Mouse (Mus musculus): ENCODE data around the gene Itgb5. TPM values are rescaled to one million over a fixed set of nuclear protein-coding genes. Genes with fewer than 3 reads are reported as not detected.

Itgb5 gene
- 36.6 and 42.4 TPM in 2 replicates for polyA plus RNA-seq (2012; rRNA removed)

DNA sequence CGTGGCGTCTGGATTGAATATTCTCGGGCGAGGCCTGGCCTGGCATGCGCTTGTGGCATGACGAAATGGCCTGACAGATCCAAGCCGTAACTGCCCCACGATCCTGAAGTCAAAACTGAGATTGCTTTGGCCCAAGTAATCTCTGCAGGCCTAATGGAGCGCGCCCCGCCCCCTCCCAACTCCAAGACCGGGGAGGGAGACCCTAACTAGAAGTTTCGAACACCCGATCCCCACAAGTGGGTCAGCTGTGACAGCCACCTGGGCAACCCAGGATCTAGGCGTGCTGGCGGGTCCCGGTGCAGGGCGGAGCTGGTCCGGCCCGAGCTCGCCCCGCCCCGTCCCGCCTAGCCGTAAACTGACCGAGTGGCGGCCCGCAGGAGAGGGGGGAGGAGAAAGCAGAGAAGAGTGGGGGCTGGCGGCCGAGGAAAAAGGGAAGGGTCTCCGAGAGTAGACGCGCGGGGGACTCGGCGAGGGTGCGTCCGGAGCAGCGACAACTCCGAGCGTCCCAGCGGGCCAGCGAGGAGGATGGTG, at the start of gene Itgb5:
Gene Itgb5 (plus strand): TSS at position 365 of the 531 bp plus-strand sequence.
- peak in 1 of 2 experiments; percentile 25 for DNase-seq (ENCODE audit: extremely low spot score in 1 of 2, low spot score in 1 of 2)

DNA sequence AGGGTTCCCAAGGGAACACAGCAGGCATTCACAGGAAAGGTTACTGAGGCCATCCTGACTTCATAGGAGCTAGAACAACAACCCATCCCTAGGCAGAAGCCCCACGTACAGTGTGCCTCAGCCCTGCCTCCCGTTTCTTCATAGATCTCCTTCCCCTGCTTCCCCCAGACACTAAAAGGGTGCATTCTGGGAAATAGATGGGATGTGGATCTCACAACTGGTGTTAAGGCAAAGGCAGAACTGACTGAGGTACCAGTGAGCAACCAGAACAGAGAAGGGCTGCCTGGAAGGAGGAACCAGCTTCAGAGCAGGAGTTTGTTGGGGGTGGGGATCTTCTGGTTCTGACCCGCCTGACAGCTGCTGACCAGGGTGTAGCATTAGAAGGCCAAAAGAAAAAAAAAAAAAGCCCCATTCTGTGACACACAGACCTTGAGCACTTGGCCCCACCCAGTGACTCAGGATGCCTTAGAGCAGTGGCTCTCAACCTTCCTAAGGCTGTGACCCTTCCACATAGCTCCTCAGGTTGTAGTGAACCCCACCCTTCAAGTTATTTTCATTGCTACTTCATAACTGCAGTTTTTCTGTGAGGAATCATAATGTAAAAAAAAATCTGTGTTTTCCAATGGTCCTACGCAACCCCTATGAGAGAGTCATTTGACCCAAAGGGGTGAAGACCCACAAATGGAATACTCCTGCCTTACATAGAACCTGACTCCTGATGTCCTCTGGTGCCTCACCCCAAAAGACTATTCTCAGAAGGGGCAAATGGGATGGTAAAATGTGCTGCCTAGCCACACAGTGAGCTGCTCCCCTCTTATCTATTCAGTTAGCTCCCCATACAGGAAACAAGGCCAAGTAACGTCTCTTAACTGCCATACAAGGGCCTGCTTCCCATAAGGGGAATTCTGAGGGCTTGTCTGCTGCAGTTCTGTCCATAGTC, 47.4 kb upstream of the Itgb5 start:
- no peak for DNase-seq (ENCODE audit: extremely low spot score in 1 of 2, low spot score in 1 of 2)

DNA sequence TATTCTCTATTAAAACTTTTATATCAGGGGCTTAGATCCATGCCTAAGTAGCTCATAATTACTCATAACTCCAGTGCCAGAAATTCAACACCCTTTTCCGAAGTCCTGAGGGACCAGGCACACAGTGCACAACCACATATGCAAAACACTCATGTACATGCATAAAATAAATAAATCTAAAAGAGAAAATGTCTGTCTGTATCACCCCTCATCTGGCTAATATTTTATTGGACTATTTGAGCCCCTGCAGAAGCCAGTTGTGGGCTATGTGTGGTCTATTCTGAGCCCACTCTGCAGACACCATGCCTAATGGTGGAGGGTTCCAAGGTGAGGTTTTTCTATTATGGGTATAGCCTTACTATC, 46.8 kb upstream of the Itgb5 start:
- DNase-seq (ENCODE audit: extremely low spot score in 1 of 2, low spot score in 1 of 2) = no peak

DNA sequence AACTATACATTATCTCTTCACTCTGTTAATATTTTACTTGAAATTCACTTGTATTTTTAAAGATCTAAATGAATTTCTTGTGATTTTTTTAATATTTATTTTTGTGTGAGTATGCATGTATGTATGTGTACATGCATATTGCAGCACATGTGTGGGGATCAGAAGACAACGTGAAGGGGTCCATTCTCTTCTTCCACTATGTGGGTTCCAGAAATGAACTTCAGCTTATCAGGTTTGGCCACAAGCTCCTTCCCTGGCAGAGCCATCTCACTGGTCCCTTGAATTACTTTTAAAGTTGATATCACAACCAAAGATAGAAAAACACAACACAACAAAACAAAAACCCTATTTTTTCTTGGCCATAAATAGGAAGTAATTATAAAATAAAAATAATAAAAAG, 44.9 kb upstream of the Itgb5 start:
- DNase-seq (ENCODE audit: extremely low spot score in 1 of 2, low spot score in 1 of 2) = no peak

DNA sequence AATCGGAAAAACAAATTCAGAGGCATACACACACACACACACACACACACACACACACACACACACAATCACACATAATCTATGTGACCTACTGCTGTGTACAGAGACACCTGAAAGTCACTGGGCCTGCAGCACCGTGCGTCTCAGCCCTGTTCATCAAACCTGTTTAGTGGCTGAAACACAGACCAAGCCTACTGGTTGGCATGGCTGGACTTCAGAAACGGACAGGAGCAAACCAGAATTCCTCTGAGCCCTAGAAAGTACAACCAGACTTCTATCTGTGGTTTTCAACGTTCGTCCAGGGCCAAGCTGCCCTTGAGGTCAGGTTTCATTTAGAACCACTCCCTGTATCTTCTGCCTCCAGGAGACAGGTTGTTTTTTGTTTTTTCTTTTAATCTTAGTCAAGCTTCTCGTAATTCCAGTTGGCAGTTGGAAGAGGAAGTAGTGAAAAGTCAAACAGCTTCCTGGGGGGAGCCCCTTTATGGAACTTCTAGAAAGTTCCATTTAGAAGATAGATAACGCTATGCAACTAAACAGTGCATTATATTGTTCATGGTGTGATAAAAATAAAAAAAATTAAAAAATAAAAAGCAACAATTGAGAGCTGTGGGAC, 44.3 kb upstream of the Itgb5 start:
- no peak for DNase-seq (ENCODE audit: extremely low spot score in 1 of 2, low spot score in 1 of 2)

DNA sequence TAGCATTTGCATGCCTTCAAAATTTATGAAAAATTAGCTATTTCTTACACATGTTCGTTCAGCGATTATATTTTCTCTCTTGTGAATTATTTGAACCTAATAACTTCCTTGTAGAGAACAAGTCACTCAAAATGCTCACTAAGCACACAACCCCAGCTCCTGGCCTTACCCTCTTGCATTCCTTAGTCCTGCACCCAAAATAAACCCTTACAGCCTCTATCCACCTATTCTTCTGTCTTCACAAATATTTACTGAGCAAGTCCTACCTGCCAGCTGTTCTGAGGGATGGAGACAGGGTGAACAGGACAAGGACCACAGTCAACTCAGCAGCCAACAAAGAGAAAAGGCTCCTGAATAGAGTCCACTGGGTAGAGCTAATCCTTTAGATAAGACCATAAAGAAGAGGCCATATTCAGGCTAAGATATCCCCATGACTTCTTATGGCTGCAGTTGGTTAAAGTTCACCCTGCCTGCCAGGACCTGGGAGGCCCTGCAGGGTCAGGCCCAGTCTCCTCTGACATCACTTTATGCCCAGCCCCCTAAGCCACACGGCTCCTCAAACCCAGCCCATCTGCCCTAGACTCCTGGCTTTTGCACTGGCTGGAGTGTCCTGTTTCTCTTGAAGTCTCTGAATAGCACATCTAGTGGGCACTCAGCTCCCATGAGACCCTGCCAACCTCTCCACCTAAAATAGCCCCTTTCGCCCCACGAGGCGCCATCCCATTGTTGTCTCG, 42.6 kb upstream of the Itgb5 start:
- no peak for DNase-seq (ENCODE audit: extremely low spot score in 1 of 2, low spot score in 1 of 2)

DNA sequence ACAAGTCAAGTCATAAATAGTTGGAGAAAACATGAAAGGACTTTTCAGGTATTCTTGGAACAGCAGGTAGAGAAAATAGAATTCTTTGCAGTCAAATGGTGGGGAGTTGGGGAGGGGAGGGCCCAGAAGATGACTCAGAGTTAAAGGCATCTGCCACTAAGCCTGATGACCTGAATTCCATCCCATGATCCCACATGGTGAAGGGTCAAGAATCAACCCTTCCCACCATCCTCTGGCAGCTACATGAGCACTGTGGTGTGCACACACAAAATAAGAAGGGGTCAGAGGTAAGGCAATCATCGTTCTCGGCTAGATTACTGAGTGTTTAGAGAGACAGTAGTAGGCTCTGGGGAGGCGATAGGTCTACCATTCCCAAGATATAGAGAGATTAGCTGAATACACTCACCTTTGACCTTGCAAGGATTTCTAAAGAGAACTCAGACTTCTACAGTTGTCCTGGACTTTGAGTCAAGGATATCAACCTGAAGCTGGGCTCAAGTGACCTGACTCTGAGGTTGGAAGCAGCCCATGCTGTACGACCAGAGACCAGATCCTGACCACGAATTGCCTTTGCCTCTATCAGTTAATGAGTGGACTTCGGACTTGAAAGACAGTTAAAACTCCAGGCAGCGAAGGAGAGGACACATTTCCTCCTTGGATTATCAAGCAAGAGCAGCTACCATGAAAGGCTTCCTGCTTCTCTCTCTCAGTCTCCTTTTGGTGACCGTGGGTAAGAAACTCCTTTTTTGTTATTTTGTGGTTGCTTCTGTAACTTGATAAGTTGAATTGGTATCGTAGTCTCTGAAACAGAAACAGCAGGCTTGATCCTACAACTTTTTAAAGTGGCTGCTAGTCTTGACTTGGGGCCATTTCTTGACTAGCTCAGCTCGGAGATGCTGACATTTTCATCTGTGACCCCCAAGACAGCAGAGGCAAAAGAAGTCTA, 35.3 kb upstream of the Itgb5 start, which contains the start of gene Muc13:
Gene Muc13 (plus strand): TSS at position 192 of the 946 bp plus-strand sequence.
- no peak for DNase-seq (ENCODE audit: extremely low spot score in 1 of 2, low spot score in 1 of 2)

DNA sequence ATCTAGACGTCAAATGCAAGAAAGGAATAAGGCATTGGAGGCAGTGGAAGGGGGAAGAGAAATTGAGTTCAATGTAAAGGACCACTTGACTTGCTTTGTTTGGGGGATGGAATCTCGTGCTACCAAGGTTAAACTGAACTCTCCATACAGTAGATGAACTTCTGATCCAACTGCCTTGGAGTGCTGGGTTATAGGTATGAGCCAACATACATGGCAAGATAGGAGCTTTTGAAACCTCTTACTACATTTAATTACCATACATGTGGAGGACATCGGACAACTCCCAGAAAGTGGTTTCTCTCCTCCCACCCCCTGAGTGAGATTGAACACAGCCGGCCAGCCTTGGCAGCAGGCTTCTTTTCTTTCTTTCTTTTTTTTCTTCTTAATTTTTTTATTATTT, 34.4 kb upstream of the Itgb5 start:
- no peak for DNase-seq (ENCODE audit: extremely low spot score in 1 of 2, low spot score in 1 of 2)

DNA sequence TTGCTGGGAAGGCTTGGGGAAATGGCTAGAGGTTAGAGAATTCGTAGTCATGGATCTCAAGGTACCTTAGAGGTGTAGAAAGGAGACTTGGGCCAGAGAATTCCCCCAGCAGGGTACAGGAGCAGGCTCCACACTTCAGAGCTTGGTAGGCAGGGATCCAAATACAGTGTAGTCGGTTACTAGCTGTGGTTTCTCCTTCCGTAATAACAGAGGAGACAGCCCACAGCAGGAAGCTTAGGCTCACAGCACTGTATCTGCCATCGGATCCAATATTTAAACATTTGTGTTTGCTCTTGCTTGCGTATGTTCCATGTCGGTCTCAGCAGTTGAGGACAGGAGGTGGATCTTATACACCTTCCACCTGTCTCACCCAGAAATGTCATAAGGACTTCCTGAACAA, 33.6 kb upstream of the Itgb5 start:
- DNase-seq (ENCODE audit: extremely low spot score in 1 of 2, low spot score in 1 of 2) = no peak

DNA sequence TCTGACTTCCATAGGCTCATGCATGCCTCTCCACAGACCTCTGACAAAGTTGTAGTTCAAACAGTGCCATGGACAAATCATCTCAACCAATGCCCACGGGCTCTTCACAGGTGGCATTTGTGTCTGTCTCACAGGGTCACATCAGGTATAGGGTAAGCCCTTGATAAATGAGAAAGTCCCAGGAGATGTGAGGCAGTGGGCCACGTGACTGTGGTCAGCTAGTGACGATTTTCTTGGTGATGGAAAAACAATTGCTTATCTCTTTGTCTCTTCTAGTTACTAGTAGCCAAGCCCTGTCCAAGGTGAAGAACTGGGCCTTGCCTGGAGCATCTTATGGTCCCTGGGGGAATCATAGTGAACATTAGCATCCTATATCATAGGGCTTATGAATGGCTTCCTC, 32.7 kb upstream of the Itgb5 start:
- DNase-seq (ENCODE audit: extremely low spot score in 1 of 2, low spot score in 1 of 2) = no peak

DNA sequence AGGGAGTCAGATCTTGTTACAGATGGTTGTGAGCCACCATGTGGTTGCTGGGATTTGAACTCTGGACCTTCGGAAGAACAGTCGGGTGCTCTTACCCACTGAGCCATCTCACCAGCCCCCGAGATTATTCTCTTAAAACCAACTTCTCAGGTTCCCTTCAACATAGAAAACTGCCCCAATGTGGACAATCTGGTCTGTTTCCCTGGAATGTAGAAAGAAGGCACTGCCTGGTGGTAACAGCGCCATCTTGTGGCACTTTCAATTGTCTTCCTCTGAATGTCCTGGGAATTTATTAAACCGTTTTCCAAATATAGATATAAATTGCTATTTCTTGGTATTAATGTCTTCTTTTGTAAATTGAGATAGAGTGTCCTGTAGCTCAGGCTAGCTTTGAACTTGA, 31.6 kb upstream of the Itgb5 start:
- DNase-seq (ENCODE audit: extremely low spot score in 1 of 2, low spot score in 1 of 2) = peak in 1 of 2 experiments; percentile 74

DNA sequence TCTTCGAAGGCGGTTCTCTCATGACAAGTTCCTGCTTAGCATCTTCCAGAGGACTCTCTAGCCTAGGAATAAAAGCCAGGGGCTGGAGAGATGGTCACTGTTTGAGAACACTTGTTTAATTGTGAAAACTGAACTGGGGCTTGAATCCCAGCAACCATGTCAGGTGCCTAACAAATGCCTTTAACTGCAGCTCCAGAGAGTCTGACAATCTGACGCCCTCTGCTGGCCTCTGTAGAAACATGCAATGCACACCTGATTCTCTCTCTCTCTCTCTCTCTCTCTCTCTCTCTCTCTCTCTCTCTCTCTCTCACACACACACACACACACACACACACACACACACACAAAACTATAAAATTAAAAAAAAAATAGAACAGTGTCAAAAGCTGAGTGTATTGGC, 19.5 kb upstream of the Itgb5 start:
- no peak for DNase-seq (ENCODE audit: extremely low spot score in 1 of 2, low spot score in 1 of 2)

DNA sequence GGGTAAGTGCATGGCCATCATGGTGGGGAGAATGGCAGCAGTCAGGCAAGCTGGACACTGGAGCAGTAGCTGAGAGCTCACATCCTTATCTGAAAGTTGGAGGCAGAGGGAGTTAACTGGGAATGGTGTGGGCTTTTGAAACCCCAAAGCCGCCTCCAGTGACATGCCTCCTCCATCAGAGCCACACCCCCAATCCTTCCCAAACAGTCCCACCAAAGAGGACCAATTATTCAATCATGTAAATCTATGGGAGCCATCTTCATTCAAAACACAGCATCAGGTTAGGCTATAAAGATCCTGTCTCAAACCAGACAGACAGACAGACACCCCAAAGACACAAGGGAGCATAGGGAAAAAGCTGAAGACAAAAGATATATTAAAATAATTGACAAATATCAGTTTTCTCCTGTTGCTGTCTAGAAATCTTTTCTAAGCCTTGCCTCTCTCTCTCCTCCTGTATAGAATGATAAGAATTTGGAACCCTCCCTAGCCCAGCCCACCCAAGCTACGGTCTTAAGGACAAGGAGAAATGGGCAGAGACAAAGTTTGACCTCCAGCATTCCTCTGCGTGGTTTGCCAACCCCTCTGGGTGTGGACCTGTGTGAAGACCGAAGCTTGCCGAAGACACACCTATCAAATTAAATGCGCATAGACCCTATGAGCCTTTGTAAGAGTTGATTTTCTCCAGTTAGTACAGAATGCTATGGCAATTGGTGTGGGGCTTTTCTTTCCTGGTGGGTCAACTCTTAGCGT, 10.9 kb upstream of the Itgb5 start:
- DNase-seq (ENCODE audit: extremely low spot score in 1 of 2, low spot score in 1 of 2) = no peak

DNA sequence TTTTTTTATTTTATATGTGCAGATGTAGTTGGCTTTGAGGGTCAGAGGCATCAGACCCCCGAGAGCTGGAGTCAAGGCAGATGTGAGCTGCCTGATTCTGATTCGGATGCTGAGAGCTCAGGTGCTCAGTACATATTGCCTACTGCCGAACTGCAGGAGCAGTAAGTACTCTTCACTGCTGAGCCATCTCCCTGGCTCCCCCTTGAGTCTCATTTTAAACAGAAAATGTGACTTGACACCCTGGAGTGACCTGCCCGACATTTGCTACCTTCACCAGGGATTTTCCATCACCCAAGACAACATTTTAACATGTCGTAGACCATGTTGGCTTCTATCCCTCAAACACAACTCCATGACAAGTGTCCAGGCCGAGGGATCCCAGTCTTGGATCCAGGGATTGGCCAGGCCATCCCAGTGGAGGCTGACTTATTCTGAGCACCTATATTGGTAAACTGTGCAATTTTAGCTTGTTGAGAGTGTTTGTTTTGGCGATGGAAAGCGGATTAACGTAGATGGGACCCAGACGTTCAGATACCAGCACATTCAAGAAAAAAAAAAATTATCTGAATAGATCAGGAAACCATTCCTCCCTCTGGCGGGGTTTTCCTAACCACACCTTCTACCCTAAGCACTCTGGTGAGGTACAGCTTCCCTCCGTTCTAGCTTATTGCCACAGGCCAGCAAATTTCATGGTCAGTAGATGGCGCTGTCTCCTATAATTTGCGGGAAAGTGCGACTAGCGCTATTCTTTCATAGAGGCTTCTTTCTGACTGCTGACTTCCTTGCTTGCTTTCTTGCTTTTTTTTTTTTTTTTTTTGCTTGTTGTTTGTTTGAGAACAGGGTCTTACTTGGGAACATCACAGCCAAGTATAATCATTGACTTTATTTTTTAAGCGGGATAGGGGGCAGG, 8.9 kb upstream of the Itgb5 start:
- peak; percentile 63 to 97 for DNase-seq (ENCODE audit: extremely low spot score in 1 of 2, low spot score in 1 of 2)

DNA sequence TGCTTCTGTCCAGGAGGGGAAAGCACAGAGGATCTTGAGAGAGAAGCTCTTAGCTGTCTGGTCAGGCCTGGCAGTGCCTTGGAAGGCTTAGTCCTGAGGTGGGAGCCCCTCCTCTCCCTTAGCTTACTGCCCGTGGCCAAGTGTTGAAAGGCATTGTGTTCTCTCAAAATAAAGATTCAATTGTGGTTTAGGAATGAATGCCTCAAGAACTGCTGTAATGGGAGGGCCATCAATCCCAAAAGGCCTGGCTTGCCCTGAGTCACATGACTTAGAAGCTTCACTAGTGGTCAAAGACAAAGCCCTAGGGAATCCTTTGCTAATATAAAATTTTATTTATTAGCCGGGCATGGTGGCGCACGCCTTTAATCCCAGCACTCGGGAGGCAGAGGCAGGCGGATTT, 4.9 kb upstream of the Itgb5 start:
- no peak for DNase-seq (ENCODE audit: extremely low spot score in 1 of 2, low spot score in 1 of 2)

DNA sequence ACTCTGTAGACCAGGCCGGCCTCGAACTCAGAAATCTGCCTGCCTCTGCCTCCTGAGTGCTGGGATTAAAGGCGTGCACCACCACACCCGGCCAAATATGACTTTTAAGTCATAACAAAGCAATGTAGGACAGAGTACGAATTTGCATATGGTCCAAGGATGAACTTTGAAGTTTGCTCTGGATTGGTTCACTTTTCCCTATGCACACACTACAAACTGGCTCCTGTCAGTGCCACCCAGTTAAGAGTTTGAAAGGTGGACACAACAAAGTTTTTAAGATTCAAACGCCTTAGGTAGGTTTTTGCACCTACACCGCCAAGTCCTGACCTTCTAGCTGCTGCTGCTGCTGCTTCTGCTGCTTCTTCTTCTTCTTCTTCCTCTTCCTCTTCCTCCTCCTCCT, 969 bp upstream of the Itgb5 start:
- no peak for DNase-seq (ENCODE audit: extremely low spot score in 1 of 2, low spot score in 1 of 2)

DNA sequence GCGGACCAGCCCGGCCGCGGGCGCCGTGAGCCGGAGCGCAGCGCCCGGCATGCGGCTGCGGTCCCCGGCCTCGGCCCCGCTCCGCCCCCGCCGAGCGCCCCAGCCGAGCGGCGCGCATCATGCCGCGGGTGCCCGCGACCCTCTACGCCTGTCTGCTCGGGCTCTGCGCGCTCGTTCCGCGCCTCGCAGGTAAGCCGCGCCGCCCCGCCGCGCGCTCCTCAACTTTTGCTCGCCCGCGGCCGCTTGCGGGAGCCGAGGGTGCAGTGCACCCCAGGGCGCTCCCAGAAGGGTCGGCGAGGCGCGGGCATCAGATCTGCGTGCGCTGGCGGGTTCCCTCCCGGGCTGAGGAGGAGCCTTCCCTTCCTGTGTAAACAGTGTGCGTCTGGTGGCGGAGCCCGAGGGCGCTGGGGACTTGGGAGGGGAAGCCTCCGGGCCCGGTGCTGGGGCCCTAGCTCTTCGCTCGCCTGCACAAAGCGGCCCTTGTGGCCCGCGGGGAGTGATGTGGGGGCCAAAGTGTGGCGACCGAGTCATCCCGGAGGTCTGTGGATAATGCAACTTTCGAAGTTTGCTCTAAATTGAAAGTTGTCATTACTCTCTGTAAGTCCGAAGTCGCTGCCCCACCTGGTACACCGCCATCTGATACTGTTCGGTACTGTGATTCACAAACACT, 512 bp downstream of the Itgb5 start:
- peak in 1 of 2 experiments; percentile 13 for DNase-seq (ENCODE audit: extremely low spot score in 1 of 2, low spot score in 1 of 2)

All from frontal cortex, adult 2 months (tissue).